Mouse (Mus musculus) heart, postnatal 4 days (tissue): ENCODE results near the gene Stab2. TPM values are rescaled to one million over a fixed set of nuclear protein-coding genes. Genes with fewer than 3 reads are reported as not detected.

Experiments
- DNase-seq: peaks from one replicate; pipeline ENCODE4 v3.0.0; 2021
- total RNA-seq, 2 experiments: library from RNA; stranded (reverse); gene quantifications; 2 replicates each; pipeline ENCODE4 v1.2.3; 2021

Stab2 gene
- total RNA-seq, 2 experiments from 2014 or later, result 0.12 to 0.25 TPM

DNA sequence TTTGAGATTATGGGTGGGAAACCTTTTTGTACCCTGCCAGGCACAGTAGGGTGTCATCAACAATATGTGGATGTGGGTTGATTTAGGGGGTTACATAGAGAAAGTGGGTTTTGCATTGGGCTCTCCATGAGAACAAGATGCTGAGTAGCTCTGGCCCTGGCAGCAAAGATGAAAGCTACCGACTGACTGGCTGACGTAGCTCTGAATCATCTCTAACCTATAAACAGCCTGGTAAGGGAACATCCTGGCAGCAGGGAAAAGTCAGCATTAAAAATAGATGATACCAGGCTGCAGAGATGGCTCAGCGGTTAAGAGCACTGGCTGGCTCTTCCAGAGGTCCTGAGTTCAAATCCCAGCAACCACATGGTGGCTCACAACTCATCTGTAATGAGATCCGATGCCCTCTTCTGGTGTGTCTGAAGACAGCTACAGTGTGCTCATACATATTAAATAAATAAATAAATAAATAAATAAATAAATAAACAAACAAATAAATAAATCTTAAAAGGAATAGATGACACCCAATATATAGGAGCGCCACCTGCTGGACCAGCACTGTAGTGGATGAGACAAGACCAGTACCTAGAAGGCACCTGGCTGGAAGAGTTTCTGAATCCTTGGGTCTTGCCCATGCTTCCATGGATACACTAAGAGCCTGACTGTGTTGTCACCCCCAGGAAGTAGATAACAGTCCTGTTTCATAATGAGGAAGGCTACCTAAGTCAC, 31.7 kb downstream of the Stab2 start:
- peak; percentile 54 for DNase-seq

DNA sequence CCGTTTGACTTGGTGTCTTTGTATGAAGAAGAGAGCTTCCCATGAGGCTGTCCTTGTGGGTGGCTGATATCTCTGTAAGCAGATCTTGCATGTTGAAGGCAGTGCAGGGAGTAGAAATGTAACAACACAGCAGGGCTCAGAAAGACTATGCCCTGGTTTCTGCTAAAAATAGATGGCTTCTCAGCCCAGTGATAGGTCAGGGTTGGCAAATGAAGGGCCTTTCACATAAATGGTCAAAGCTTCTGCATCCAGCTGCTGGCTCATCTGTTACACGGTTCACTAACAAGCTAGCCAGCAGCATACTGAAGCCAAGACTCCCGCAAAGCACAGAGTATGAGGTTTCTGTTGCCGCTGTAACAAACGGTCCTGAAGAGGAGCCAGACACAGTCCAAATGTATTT, 34.5 kb downstream of the Stab2 start:
- DNase-seq, result no peak

DNA sequence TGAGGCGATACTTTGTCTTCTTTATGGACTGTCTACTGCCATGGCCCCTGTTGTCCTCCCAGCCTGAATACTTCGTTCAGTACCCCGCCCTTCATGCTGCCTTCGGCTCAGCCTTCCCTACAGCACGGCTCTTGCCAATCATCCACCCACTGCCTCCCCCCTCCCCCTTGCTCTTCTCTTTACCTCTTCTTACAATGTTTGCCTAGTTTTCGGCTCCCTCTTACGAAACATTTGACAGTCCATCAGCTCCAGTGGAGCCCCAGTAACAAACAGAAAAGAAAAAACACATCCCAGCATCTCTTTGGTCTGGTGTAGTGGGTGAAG, 35.4 kb downstream of the Stab2 start:
- DNase-seq, result no peak

DNA sequence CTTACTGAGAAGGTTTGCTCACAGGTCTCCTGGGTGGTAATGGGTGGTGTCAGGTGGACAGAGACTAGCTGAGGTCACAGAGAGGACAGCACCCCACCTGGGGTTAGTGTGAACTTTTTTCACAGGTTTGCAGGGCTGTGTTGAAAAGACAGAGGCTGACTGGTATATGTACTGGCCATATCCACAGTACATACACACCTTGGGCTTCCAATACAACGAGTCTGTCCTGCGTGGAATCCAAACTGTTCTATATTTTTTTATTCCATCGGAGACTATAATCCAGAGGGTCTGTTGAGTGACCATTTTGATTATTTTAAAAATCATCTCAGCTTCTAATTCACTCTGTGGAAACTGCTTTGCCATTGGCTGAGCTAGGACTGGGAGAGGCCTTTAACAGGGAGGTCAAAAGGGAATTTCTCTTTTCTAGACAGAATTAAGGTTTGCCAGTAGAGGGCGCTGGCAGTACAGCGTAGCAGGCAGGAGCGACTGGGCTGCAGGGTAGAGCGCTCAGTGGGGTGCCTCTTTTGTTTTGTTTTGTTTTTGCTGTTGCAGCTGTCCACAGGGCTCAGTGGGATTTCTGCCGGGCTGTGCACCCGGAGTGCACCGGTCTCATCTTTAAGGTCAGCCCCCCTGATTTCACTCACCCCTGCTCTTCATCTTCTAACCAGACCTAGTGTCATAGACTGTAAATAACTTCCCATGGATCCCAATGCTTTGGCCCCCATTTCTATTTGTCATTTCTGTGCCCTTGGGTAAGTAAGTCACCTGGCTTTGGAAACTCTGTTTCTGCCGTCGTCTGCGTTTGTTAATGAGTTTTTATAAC, 35.9 kb downstream of the Stab2 start:
- peak; percentile 75 for DNase-seq

DNA sequence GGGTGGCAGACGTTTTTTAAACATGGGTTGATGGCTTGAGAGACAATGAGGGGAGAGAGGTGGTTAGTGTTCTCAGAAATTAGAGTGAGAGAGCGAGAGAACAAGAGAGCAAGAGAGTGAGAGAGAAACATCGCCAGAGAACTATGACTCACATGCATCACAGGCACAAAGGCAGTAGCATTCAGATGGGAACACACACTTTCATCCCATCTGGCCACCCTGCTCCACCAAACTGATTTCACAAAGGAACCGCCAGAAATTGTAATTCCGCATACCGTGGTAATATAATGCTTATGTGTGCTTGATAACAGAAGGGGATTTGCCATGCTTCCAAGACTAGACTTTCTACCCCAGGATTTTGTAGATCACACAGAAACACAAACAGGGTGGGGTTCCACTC, 38.5 kb downstream of the Stab2 start:
- no peak for DNase-seq

DNA sequence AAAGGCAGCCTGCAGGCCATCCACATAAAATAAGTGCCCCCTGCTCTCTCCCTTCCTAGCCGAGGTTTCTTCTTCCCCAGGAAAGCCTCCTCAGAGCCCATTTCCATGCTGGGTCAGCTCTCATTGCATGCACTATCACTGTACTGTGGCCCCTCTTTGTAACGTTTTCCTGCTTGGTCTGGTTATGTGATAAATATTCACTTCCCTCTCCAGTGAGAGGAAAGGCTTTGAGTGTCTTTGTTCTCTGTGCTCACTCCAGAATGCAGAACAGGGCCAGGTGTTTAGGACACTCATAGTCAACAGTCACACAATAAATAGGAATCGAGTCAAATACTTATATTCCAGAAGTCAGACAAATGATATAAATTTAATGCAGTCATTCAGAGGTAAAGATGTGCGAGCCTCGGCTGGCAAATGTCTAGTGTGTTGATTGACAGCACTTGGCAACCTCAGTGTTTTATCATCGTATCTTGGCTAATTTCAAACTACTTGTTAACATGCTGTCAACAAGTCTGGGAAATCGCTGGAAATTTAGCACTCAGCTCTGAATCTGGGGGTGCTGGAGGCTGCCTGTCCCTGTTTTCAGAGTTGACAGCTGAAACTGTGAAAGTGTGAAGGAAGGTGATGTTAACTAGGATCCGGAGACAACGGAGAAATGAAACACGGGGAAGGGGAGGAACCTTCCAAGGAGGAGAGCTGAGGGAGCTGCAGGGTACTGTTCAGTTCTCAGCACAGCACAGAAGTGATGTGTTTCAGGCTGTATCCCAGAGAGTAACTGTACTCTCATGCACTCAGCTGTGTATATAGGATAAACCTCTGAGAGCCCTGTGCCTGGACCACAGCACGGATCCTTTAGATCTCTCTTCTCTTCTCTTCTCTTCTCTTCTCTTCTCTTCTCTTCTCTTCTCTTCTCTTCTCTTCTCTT, 46.0 kb downstream of the Stab2 start:
- DNase-seq, result no peak

DNA sequence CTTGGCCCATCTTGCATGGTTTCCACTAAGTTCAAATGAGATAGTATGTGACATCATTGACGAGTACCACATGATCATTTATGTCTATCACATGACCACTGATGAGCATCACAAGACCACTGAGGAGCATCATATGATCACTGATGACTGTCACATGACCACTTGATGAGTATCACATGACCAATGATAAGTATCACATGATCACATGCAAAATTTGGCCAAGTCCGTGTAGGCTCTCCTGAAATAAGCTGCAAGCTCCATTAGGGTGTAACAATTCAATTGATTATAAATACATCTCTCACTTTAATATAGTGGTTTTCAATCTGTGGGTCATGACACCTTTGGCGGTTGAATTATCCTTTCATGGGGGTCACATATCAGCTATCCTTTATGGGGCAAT, 52.5 kb downstream of the Stab2 start:
- DNase-seq, result no peak

DNA sequence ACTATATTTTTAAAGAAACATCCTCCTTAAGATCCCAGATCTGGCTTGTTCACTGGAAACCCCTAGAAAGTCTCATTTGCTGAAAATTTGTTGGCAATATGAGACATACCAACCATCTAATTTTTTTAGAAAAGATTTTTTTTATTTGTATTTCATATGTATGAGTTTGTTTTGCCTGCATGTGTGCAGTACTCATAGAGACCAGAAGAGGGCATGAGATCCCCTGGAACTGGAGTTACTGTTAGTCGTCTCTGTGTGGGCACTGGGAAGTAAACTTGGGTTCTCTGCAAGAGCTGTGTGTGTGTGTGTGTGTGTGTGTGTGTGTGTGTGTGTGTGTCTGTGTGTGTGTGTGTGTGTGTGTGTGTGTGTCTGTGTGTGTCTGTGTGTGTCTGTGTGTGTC, 55.1 kb downstream of the Stab2 start:
- DNase-seq, result no peak

DNA sequence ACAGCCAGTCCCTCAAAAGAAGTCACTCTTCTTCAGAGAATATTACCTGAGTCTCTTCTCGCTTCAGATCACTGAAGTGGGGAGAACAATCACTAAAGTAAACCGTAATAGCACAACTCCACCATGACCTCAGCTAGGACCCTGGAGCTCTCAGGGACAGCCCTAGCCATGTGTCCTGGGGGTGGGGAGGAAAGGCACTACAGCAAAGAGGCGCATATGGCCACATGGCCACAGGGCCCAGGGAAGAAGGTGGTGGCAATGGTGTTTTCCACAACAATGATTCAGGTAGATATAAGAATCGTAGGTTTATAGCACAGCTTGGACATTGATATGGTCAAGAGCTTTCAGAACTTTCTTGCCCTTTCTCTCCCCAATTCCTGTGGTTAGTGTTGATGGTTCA, 57.0 kb downstream of the Stab2 start:
- no peak for DNase-seq

DNA sequence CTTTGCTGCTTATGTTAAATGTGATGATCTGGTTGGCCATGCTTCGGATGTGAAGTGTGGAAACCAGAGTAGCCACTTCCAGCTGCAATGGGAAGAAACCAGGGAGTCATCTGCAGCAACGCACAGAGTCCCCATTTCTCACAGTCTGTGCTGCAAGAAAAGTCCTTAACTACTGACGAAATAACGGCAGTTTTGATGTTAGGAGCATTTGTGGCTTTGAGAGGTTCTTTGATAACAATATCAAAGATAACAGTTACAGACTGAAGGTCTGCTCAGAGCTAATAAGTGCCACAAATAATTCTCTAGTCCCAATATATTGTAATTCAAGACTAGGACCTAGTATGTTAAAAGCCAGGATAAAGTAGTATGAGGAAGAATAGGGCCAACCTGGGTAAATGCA, 57.9 kb downstream of the Stab2 start:
- DNase-seq, result no peak

DNA sequence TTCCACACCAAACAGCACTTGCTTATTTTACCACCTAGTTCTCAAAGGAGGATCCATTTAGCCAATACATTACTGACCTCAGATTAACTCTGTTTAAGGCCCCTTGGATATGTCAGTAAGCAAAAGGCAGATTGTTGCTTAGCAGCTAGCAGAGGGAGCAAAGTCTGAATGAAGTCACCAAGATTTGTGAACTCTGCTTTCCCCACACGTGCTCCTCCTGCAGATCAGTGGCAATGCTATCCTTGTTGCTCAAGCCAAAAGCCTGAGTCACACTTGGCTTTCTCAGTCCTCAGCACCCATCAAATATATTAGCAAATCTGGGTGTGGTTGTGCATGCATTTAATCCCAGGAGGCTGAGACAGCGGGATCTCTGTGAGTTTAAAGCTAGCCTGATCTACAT, 60.3 kb downstream of the Stab2 start:
- DNase-seq, result no peak

DNA sequence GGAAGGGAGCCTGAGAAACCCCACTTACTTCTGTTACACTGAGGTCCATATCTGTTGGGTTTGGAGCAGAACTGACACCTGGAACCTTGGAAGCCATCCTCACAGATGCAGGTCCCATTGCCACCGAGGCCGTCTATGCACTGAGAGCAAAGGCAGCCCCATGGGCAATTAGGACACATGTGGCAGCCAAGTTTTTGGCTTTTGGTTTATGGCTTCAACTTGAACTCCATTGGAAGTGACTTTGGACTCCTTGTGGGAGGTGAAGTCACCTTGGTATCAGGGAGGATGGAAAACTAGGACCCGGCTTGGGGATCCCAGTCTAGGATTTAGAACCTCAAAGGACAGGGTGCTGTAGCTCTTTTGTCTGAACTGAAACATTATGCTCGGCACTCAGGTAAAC, 67.2 kb downstream of the Stab2 start:
- no peak for DNase-seq

DNA sequence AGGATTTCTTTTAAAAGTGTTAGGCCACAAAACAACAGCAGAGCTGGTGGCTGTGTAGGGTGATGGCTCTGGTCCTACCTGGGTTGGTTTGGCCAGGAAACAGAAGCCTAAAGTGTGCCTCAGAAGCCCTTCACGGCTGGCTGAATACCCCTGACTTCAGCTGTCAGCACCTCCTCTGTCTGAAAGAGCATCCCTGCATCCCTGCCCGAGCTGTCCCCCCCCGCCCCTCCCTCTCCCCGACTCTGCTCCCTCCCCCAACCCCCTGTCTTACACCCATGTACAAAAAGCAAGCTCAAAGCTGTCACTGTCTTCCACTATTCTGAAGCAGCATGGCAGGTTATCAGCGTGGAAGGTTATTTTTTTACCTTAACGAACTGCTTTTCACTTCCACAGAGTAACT, 73.4 kb downstream of the Stab2 start:
- no peak for DNase-seq

DNA sequence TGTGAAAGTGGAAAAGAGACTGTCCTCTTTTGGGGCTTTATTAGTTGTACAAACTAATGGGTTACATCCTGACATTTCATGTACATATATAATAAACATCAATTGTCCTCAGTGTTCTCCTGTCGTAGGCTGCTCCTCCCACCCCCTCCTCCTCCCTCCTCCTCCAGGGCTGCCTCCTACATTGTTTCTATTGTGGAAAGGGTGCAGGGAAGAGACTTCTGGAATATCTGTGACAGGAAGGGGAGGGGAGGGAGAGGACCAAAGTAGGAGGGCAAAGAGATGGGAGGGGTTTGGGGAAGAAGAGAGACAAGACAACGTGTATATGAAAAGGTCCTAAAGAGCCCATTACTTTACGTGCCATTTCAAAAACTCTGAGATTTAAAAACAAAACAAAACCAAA, 73.9 kb downstream of the Stab2 start:
- DNase-seq, result no peak

DNA sequence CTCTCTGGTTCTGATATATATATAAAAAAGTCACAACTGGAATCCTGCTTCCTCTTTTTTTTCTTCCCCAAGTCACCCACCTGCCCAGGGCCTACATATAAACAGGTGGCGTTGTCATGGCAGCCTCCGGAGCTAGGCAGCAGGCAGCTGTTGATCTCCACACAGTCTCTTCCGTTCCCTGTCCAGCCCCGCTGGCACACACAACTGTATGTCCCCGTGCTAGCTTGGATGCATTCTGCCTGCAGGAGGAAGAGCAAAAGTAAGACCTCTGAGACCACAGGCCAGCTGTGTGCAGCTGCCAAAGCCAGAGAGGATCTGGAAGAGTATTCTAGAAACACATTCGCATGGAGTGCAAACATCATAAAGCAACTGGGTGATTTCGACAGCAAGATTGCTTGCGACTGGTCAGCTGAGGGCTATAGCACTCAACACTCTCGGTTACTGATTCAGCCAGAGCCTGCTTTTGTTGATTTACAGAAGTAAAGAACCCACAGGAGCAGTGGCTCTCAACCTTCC, 74.6 kb downstream of the Stab2 start:
- DNase-seq, result peak; percentile 57

DNA sequence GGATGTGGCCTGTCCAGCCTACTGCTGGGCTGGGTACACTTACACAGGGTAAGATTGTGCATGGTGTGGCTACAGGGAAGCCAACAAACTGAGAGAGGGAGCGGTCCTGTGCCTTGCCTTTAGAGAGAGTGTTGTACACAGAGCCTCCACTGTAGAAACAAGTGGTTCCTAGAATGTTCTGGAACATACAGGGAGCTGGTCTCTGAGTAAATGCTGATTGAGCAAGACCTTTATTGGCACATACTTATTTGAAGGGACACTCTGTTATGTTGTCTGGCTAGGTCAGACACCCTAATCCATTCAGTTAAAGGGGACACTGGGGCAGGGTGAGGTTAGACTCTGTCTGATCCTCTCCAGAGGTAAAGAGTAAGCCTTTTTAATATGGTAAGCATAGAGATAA, 84.2 kb downstream of the Stab2 start:
- no peak for DNase-seq

DNA sequence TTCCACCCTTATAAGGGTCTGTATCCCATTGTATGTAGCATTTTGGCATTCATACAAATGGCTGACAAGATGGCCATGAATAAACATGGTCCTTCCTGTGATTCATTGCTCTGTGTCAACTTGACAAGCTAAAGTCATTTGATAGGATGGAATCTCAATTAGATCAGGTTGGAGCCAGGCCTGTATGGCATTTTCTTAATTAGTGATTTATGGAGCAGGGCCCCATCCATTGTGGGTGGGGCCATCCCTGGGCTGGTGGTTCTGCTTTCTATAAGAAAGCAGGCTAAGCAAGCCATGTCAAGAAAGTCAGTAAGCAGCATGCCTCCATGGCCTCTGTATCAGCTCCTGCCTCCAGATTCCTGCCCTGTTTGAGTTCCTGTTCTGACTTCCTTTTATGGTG, 92.2 kb downstream of the Stab2 start:
- DNase-seq, result no peak

DNA sequence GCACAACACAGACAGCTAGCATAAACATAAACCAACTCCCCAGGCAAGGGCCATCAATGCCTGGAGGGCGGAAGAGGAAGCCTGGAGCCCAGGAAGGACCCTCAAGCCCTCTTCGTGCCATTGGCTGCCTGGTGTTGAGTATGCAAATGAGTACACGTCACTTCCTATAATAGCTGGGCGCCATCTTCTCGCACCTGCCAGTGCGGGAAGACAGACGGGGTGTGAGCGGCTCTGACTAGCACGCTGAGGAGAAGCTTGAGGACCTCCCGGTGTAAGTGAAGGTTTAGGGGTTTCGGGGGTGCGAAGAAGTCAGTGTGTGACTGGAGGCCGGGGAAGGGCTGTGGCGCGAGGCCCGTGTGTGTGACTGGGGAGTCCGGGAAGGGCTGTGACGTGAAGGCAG, 99.3 kb downstream of the Stab2 start:
- DNase-seq, result no peak

DNA sequence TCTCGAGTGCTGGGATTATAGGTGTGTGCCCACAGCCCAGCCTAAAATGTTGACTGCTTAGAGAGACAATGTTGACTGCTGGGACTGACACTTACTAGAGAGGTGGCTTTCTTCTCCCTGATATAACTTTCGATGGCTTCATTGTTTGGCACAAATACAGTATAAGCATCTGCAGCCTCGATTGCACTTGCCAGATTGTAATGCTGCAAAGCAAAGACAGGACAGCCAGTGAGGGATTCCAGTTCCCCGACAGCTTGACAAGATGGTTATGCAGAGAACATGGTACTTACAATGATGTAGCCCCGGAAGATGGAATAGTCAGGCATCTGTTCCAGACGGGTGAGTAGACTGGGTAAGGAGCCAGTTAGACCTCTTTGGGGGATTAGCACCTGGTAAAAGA, 100.8 kb downstream of the Stab2 start:
- no peak for DNase-seq

DNA sequence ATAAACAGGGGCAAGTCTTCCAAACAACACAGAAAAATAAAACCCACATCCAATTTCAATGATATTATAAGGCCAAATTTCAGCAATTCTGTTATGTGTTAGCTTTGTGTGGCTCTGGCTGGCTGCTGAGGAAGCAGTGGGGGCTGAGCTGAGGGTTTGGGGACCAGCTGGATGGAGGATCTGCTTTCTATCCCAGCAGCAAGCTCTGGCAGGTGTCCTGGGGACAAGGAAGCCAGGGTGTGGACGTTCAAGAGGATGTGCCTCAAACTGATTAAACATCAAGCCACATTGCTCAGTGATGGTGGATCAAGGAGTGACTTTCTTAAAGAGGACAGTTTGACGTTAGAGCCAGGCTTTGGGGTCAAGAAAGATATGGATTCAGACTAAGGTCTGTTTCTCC, 112.3 kb downstream of the Stab2 start:
- DNase-seq, result no peak

DNA sequence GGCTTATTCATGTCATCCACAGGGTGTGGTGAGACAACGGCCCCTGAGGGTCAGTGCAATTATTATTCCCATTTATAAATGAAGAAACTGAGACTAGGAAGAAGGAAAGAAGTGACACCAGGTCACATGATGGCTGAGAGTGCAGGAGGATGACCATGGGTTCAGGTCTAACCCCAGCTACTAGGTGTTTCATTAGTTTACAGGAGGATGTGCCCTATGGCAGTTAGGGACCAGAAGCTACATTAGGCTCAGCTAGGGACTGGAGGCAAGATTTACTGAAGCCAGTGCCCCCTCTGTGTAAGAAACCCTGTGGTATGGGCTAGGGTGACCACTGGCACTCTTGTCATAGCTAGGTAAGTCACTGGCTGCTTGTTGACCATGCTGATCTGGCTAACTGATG, 116.8 kb downstream of the Stab2 start:
- DNase-seq, result no peak

DNA sequence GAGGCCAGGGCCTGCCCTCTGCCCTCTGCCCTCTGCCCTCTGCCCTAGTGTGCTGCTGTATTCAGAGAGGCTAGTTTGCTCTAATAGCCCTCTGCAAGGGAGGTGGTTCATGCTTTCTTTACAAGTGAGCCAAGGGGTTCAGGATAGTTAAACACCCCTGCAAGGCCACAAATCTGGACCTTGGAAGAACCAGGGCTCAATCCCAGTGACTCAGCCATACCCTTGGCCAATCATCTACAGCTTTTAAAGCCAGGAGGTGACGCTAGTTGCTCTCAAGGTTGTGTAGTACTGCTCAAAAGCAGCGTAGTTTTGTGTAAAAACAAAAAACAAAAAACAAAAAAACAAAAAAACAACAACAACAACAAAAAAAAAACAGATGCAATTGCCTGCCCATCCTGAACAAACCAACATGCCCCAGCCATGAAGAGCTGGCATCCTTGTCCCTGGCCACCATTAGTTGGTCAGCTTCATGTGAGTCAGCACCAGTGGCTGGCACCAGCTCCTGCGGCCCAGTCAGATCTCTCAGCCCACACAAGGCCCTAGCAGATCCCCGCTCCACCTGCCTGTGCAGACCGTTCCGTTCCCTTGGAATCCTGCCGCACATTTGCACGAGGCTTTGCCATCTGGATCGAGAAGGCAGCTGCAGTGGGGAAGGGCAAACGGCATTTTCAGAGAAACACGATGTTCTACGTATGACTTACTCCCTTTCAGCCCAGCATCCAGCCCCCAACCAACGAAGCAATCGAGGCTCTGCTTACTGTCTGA, 117.5 kb downstream of the Stab2 start:
- no peak for DNase-seq
